Mouse (Mus musculus): ENCODE results near the gene Cbln3. TPM values are rescaled to one million over a fixed set of nuclear protein-coding genes. Genes with fewer than 3 reads are reported as not detected.

Cbln3 gene
- polyA plus RNA-seq, 1 experiment from 2014 or later: 0.42 TPM

- 71% methylated on average over 5 of the region's 5 CpGs for WGBS
- no peak for ATAC-seq (ENCODE audit: insufficient read depth, low FRiP score, low read depth)
These were observed 49.2 kb downstream of the Cbln3 start for GRCm38 (mm10) chr14:55834808-55835533.

DNA sequence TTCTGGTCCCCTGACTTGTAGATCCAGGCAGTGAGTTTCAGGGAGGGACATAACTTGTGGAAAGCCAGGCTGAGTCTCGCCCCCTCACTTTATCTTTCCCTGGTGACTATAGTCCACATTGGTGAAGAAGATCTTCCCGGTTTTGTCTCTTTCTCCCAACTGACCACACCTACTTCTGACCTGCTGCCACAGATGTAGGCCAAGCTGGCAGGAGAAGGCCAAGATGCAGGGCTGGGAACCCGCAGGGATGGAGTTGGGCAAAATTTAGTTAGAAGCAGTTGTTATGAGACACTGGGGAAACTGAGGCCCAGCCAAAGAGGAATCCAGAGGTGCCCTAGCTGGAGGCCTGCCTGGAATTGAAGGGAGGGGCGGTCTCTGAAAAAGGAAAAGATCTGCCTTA, 51.1 kb downstream of the Cbln3 start:
- no peak overlapping the region for H3K4me3 ChIP-seq (replicated peaks)
- peaks cover 26% of the 10 kb centered on the region for H3K36me3 ChIP-seq
- 81% methylated on average over 4 of the region's 4 CpGs for WGBS
- no peaks in the 10 kb centered on the region for H3K27me3 ChIP-seq (replicated peaks)
- H3K9me3 ChIP-seq: no peaks in the 10 kb centered on the region
- no peak for ATAC-seq (ENCODE audit: insufficient read depth, low FRiP score, low read depth)
- peaks cover 6% of the 10 kb centered on the region for H3K4me1 ChIP-seq
- no peak overlapping the region for H3K27ac ChIP-seq
- H3K9ac ChIP-seq: no peak overlapping the region
- H3K4me2 ChIP-seq: no peak overlapping the region

More at GRCm38 (mm10) chr14:55834808-55835533, 49.2 kb downstream of the Cbln3 start:
- no peaks in the 10 kb centered on the region for H3K9me3 ChIP-seq
- H3K36me3 ChIP-seq: peaks cover 19% of the 10 kb centered on the region
- no peak overlapping the region for H3K4me3 ChIP-seq (replicated peaks)
- no peak overlapping the region for H3K9ac ChIP-seq
- no peaks in the 10 kb centered on the region for H3K27me3 ChIP-seq (replicated peaks)
- no peak overlapping the region for H3K27ac ChIP-seq
- H3K4me1 ChIP-seq: no peaks in the 10 kb centered on the region
- no peak overlapping the region for H3K4me2 ChIP-seq

DNA sequence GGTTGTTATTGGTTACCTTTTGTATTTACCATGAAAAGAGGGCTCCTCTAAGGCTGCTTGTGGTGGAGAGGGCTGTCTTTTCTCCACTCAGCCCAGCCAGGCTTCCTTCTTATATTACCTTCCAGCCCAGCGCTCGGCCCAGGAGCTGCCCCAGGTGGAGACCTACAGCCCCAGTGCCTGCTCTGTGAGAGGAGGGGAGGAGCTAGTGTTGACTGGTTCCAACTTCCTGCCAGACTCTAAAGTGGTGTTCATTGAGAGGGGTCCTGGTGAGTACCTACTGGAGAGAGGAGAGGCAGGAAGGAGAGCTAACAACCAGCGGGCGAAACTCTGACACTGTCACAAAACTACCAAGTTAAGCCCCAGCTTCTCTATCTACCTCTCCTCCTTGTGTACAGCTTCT, 53.9 kb downstream of the Cbln3 start:
- Histone ChIP-seq H3K9me3 (no peaks in the 10 kb centered on the region), H3K9ac (no peak overlapping the region), H3K36me3 (peaks cover 26% of the 10 kb centered on the region), H3K27ac (no peak overlapping the region), H3K4me2 (no peak overlapping the region), H3K27me3 (replicated peaks) (no peaks in the 10 kb centered on the region), H3K4me1 (peaks cover 13% of the 10 kb centered on the region), H3K4me3 (replicated peaks) (no peak overlapping the region)
- ATAC-seq (ENCODE audit: insufficient read depth, low FRiP score, low read depth): no peak
- 89% methylated on average over 4 of the region's 4 CpGs for WGBS

- no peaks in the 10 kb centered on the region for H3K9me3 ChIP-seq
- H3K27me3 ChIP-seq (replicated peaks): no peaks in the 10 kb centered on the region
- H3K9ac ChIP-seq: no peak overlapping the region
- WGBS: 90% methylated on average over 16 of the region's 16 CpGs
- no peak for ATAC-seq (ENCODE audit: insufficient read depth, low FRiP score, low read depth)
- H3K4me2 ChIP-seq: no peak overlapping the region
- H3K4me3 ChIP-seq (replicated peaks): no peak overlapping the region
- peaks cover 26% of the 10 kb centered on the region for H3K36me3 ChIP-seq
- H3K4me1 ChIP-seq: peaks cover 13% of the 10 kb centered on the region
- H3K27ac ChIP-seq: no peak overlapping the region
These were observed 54.3 kb downstream of the Cbln3 start for GRCm38 (mm10) chr14:55829854-55830253.

Other genes starting within 250 kb of the Cbln3 start
- gene Ipo4, start 248.4 kb downstream of the Cbln3 start, polyA plus RNA-seq (2015; fragmentation: Nextera tagmentation; extraction: Ambion mirVana): 81.1 and 82.4 TPM in 2 replicates
- gene Gm49378, start 246.5 kb downstream of the Cbln3 start, polyA plus RNA-seq (2015; fragmentation: Nextera tagmentation; extraction: Ambion mirVana): 1.3 and 1.7 TPM in 2 replicates
- 123 and 124 TPM in 2 replicates for gene Tm9sf1, start 240.6 kb downstream of the Cbln3 start, polyA plus RNA-seq (2015; fragmentation: Nextera tagmentation; extraction: Ambion mirVana)
- gene Tssk4, start 234.2 kb downstream of the Cbln3 start, polyA plus RNA-seq (2015; fragmentation: Nextera tagmentation; extraction: Ambion mirVana): 0.40 and 0.59 TPM in 2 replicates
- 51.3 and 54.3 TPM in 2 replicates for gene Mdp1, start 223.9 kb downstream of the Cbln3 start, polyA plus RNA-seq (2015; fragmentation: Nextera tagmentation; extraction: Ambion mirVana)
- 53.5 and 54.6 TPM in 2 replicates for gene Gmpr2, start 212.5 kb downstream of the Cbln3 start, polyA plus RNA-seq (2015; fragmentation: Nextera tagmentation; extraction: Ambion mirVana)
- gene Nedd8, start 212.3 kb downstream of the Cbln3 start, polyA plus RNA-seq (2015; fragmentation: Nextera tagmentation; extraction: Ambion mirVana): 495 and 515 TPM in 2 replicates
- 33.9 and 40.4 TPM in 2 replicates for gene Tinf2, start 202.6 kb downstream of the Cbln3 start, polyA plus RNA-seq (2015; fragmentation: Nextera tagmentation; extraction: Ambion mirVana)
- 17.9 and 30.5 TPM in 2 replicates for gene Tgm1, start 170.5 kb downstream of the Cbln3 start, polyA plus RNA-seq (2015; fragmentation: Nextera tagmentation; extraction: Ambion mirVana)
- gene Rabggta, start 162.1 kb downstream of the Cbln3 start, polyA plus RNA-seq (2015; fragmentation: Nextera tagmentation; extraction: Ambion mirVana): 30.0 and 35.8 TPM in 2 replicates
- gene Dhrs1, start 138.7 kb downstream of the Cbln3 start, polyA plus RNA-seq (2015; fragmentation: Nextera tagmentation; extraction: Ambion mirVana): 92.9 and 96.4 TPM in 2 replicates
- 34.3 and 36.7 TPM in 2 replicates for gene Nop9, start 138.7 kb downstream of the Cbln3 start, polyA plus RNA-seq (2015; fragmentation: Nextera tagmentation; extraction: Ambion mirVana)
- gene Cideb, start 125.9 kb downstream of the Cbln3 start, polyA plus RNA-seq (2015; fragmentation: Nextera tagmentation; extraction: Ambion mirVana): 11.8 and 12.9 TPM in 2 replicates
- gene Ltb4r2, start 123.0 kb downstream of the Cbln3 start, polyA plus RNA-seq (2015; fragmentation: Nextera tagmentation; extraction: Ambion mirVana): 0.85 and 0.96 TPM in 2 replicates
- gene Ltb4r1, start 118.4 kb downstream of the Cbln3 start, polyA plus RNA-seq (2015; fragmentation: Nextera tagmentation; extraction: Ambion mirVana): 3.8 and 4.7 TPM in 2 replicates
- 6.3 and 8.0 TPM in 2 replicates for gene Adcy4, start 100.3 kb downstream of the Cbln3 start, polyA plus RNA-seq (2015; fragmentation: Nextera tagmentation; extraction: Ambion mirVana)
- 32.0 and 36.9 TPM in 2 replicates for gene Ripk3, start 95.5 kb downstream of the Cbln3 start, polyA plus RNA-seq (2015; fragmentation: Nextera tagmentation; extraction: Ambion mirVana)
- 35.5 and 40.9 TPM in 2 replicates for gene Nfatc4, start 61.2 kb downstream of the Cbln3 start, polyA plus RNA-seq (2015; fragmentation: Nextera tagmentation; extraction: Ambion mirVana)
- gene Nynrin, start 30.4 kb downstream of the Cbln3 start, polyA plus RNA-seq (2015; fragmentation: Nextera tagmentation; extraction: Ambion mirVana): 15.4 and 18.5 TPM in 2 replicates
- 16.5 and 18.1 TPM in 2 replicates for gene Khnyn, start 555 bp upstream of the Cbln3 start, polyA plus RNA-seq (2015; fragmentation: Nextera tagmentation; extraction: Ambion mirVana)
- 56.0 and 65.7 TPM in 2 replicates for gene Sdr39u1, start 15.9 kb upstream of the Cbln3 start, polyA plus RNA-seq (2015; fragmentation: Nextera tagmentation; extraction: Ambion mirVana)
- 23.0 and 27.4 TPM in 2 replicates for gene Cma1, start 60.3 kb upstream of the Cbln3 start, polyA plus RNA-seq (2015; fragmentation: Nextera tagmentation; extraction: Ambion mirVana)
- not detected in 2 replicates for gene Cma2, start 66.6 kb upstream of the Cbln3 start, polyA plus RNA-seq (2015; fragmentation: Nextera tagmentation; extraction: Ambion mirVana)
- gene Mcpt1, start 133.6 kb upstream of the Cbln3 start, polyA plus RNA-seq (2015; fragmentation: Nextera tagmentation; extraction: Ambion mirVana): 0.48 and 0.57 TPM in 2 replicates
- not detected in 2 replicates for gene Mcpt9, start 146.1 kb upstream of the Cbln3 start, polyA plus RNA-seq (2015; fragmentation: Nextera tagmentation; extraction: Ambion mirVana)
- 0.37 and 0.49 TPM in 2 replicates for gene Mcpt2, start 157.6 kb upstream of the Cbln3 start, polyA plus RNA-seq (2015; fragmentation: Nextera tagmentation; extraction: Ambion mirVana)
- gene Mcpt4, start 177.9 kb upstream of the Cbln3 start, polyA plus RNA-seq (2015; fragmentation: Nextera tagmentation; extraction: Ambion mirVana): 1.4 TPM in 2 replicates
- gene Mcpt8, start 200.9 kb upstream of the Cbln3 start, polyA plus RNA-seq (2015; fragmentation: Nextera tagmentation; extraction: Ambion mirVana): 4.2 and 4.4 TPM in 2 replicates
- 1.0 and 3.2 TPM in 2 replicates for gene Ctsg, start 218.2 kb upstream of the Cbln3 start, polyA plus RNA-seq (2015; fragmentation: Nextera tagmentation; extraction: Ambion mirVana)
- not detected in 2 replicates for gene Gzme, start 236.2 kb upstream of the Cbln3 start, polyA plus RNA-seq (2015; fragmentation: Nextera tagmentation; extraction: Ambion mirVana)
- gene Gzmd, start 248.2 kb upstream of the Cbln3 start, polyA plus RNA-seq (2015; fragmentation: Nextera tagmentation; extraction: Ambion mirVana): not detected in 2 replicates